Mouse (Mus musculus): ENCODE measurements at regions not wholly inside any gene's neighbourhood (a gene's known extent, or its start where the extent isn't known, plus 50 kb on each side); places are given as distances from the start of the nearest gene placed in this dataset.

DNA sequence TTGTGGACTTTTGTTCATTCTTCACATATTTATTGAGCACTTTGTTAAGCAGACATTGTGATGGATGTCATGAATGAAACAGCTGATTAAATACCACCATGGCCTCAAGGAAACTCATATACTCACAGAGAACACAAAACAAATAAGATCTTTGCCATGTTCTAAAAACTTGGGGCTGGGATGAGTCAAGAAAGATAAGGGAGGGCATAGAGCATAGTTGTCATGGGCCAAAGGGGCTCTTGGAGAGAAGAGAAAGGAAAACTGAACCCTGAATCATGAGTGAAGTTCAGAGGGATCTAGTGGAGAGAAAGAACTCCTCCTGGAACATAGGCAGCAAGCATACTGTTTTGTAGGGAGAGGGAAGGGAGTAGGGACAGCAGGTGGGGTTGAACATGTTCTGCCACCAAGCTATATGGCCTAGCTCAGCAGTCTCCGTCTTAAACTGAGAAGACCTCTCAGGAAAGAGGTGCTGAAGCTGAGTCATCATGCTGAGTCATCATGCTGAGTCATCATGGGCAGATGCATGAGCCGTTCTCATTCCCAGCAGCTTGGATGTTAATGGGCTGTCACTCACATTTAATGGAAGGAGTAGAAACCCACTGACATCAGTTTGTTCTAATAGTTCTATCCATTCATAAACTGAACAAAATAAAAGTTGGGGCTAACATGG is 69.6 kb downstream of the Cetn3 start:
- DNase-seq (ENCODE audit: low read depth), result peak; percentile 64

DNA sequence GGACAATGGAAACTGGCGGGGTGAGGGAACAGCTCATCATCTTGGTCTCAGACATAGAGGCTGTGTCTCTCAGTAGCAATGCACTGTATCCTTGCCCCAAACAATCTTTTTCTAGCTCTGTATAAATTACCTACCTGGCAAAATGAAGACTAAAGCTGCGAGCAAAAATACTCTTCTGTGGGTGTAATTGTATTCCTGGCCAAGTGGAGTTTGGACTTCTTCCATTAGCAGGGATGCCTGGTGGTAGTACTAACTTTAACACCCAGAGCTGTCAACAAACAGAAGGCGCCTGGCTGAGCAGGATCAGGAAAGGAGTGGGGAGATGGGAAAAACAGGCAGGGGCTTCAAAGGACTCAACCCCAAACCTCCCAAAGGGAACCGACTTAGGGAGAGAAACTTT is 73.2 kb downstream of the Cetn3 start:
- DNase-seq (ENCODE audit: low read depth), result no peak

DNA sequence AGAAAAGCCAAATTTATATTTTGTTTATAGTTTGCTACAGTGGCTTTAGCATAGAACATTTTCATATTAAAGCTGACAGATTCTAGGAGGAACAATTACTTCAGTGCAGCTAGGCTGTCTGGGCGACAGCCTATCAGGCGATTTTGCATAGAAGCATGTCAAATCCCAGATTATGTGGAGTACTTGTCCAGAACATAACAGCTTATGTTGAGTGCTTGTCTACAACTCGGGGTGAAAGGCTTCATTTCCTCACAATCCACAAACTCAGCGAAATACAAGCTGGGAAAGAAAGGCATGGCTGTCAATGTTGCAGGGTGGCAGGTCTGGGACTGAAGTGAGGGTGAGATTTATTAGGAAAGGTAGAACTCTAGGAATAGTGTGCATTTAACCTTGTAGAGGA is 77.8 kb downstream of the Cetn3 start:
- no peak for DNase-seq (ENCODE audit: low read depth)

DNA sequence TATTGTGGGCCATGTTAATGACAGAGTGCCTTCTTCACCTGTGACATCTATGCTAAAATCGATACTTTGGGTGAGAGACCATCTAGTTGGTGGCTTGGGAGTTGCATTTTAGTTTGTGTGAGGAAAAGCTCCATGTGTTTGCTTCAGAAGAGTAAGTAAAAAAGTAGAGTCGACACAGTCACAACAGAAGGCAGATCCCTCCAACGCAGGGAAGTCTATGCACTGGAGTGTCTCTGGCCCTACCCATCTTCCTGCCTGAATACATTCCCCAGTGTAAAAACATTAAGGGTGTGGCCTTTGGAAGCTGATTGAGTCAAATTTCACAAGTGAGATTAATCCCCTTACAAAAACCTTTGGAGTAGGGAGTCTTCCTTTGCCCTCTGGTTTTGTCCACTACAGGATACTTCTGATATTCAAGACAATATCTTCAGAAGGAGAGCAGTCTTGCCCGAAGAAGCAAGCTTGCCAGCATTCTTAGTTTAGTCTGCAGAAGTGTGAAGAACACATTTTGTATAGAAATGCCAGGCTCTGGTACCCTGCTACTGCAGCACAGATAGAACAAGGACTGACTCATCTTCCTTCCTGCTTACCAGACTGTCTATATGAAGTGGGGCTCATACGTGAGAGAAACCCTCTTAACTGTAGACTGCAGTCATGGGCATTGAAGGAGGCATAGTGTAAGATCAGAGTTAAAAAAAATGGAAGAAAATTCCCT is 79.2 kb downstream of the Cetn3 start:
- no peak for DNase-seq (ENCODE audit: low read depth)

DNA sequence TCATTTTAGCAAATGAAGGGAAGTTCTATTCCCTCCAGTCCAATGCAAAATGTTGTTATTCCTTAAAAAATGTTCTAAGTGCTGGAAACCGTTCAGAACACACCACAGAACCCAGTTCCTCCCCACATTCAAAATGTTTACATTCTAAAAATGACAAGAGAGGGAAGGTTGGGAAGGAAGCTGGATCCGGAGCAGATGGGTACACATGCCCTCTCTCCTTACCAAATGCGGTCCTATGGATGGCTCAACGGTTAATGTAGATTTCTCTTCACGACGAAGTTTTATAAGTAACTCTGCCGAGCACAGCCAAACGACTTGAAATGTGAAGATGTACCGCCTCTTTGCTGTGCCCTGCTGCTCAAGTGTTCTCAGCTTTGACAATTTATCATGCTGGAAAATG is 88.3 kb downstream of the Cetn3 start:
- no peak for DNase-seq (ENCODE audit: low read depth)

DNA sequence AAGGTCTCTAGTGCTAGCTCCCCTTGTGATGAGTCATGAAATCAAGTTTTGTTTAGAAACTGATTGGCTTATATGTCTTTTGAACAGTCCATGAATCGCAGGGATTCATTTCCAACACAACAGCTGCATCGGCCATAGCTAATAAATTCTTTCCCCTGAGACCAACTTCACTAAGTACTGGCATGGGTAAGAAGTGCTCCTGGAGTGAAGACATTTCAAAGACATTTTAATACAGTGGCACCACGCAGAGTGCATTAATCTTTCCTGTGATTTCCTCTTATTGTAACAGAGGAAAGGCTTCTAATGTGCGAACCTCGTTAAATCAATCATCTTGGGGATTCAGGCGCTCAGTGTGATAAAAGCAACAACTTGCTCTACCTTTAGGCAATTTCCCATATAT is 103.0 kb downstream of the Cetn3 start:
- DNase-seq (ENCODE audit: low read depth), result no peak

DNA sequence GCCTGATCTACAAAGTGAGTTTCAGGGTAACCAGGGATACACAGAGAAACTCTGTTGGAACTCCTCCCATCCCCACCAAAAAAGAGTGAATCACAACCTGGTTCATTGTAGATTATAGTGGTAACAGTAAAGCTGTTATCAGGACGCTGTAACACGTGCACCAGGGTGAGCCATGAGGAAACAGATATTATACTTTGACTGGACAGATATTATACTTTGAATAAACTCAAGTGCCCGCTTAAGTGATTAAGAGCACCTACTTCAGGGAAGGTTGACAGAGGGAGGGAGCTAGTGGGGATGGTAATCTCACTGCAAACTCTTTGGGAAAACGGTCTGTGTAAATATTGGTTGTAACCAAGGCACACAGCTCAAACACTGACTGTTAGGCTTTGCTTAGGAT is 147.4 kb downstream of the Cetn3 start:
- DNase-seq (ENCODE audit: low read depth), result no peak

DNA sequence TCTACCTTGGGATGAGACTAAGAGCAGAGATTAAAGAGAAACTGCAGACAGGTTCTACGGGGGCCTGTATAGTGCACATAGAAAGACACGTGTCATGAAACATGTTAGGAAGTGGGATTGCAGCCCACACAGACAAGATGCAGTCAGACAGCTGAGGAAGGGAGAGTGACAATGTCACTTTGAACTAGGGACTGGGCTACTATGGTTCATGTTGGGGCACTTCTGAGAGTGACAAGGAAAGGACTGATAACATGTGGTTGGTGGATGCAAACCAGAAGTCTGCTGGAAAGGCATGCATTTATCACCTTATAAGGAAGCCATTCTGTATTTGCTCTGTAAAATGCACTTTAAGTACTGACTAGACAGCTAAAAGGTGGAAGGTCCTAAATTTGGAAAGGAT is 148.3 kb downstream of the Cetn3 start:
- no peak for DNase-seq (ENCODE audit: low read depth)

DNA sequence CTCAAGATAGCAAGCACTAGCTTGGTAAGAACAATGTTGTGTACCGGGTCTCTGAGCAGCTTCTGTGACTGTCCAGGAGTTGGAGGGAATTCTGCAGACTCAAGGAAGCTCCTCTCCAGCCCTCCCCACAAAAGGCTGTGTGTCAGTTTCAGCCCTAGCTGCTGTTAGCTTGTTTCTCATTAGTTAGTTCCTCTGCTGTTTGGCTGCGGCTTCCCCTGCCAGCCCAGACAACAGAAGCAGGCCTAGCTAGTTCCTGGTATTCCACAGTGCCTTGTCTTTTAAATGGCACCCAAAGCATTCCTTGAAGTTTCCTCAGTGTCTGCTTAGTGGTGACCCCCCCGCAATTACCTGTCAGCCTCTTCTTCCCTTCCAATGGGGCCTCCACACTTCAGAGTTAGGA is 154.2 kb downstream of the Cetn3 start:
- no peak for DNase-seq (ENCODE audit: low read depth)

DNA sequence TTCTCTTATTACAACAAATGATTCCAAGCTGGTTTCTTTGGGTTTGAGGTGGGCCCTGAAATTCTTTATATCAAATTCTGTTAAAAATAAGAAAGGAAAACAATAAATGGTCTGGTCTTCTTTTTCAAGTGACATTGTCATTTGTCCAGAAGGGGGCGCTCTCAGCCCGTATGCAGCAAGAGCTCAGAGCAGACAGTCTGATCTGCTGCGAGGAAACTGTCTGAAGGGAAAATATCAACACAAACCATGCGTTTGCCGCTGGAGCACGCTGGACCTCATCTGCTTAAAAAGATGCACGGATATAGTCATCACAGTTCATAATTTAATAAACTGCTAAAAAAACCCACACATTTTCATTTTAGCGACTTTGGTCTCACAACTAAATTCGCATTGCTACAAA is 161.2 kb downstream of the Cetn3 start:
- DNase-seq (ENCODE audit: low read depth), result peak; percentile 84

DNA sequence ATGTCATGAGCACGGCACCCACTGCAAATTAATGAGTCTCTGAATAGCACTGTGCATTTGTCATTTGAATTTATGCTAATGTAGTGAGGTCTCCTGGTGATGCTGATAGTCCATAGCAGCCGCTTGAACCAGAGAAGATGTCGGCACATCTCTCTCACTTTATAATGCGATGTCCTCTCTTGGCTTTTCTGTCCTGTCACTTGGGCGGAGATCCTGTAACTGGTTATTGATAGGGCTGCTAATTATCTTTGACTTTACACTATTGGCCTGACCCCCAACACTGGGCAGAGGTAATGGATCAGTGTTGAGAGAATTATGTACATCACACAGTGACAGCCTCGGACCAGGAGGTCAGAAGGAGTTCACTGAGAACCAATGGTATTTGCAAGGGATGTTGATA is 161.6 kb downstream of the Cetn3 start:
- DNase-seq (ENCODE audit: low read depth), result no peak

DNA sequence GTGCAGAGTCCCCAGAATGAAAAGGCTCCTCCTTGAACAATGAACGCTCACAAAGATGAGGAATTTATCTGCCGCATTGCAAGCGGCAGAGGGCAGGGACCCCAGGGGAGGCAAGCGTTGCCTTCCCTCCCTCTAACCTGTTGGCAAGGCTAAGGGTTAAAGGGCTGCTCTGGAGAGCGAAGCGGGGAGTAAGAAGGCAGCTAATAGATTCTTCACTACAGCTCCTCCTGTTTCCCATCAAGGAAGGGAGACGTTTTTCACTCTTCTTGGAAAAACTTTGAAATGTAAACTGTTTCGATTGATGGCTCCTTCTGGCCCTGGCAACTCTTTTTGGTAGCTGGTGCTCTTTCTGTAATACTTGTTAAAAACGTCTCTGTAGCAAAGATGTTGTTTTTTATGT is 162.9 kb downstream of the Cetn3 start:
- no peak for DNase-seq (ENCODE audit: low read depth)

DNA sequence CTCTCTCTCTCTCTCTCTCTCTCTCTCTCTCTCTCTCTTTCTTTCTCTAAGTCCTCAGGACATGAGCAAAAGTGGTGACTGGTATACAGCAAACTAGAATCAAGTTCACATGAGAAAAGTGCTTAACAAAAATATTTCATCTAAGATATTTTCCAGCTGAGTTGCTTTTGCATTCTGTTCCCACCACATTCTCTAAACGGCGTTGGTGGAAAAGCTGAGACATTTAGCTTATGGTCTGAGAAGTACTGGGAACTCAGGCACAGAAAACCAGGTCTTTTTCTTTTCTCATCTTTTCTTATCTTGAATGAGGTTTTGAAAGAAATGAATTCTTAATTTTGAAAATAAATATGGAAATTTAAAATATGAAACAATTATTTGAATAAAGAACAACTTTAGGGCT is 182.6 kb downstream of the Cetn3 start:
- no peak for DNase-seq (ENCODE audit: low read depth)

DNA sequence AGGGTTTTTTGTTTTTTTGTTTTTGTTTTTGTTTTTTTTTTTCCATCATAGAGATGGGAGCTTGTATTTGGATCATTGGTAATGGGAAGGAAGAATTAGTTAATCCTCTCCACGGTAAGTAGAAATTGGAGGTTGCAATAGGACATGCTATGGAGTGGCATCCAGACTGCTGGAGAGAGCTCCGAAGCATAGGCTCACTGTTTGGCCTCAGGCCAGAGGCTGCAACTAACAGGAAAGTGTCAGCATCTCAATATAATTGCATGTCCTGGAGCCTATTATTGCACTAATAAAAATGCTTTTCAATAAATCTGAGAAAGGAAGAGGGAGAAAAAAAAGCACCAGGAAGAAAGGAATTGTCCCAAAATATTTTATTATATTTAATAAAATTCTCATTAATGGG is 193.0 kb downstream of the Cetn3 start:
- DNase-seq (ENCODE audit: low read depth), result no peak

DNA sequence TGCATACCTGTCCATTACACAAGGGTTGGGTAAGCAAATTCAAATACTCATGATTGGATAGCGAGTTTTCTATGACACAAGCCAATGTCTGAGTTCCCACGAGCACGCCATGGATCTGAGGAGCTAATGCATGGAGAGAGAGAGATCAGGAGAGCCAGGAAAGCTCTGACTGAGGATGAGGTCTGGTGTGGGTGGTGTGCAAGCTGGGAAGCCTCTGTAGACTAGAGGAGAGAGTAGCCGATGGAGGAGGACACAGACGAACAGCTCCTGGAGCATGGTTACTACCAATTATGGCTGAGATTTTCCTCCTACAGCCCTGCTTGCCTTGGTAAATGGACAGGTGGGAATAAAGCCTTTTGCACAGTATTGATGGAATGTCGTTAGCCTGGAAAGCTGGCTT is 195.1 kb downstream of the Cetn3 start:
- no peak for DNase-seq (ENCODE audit: low read depth)

DNA sequence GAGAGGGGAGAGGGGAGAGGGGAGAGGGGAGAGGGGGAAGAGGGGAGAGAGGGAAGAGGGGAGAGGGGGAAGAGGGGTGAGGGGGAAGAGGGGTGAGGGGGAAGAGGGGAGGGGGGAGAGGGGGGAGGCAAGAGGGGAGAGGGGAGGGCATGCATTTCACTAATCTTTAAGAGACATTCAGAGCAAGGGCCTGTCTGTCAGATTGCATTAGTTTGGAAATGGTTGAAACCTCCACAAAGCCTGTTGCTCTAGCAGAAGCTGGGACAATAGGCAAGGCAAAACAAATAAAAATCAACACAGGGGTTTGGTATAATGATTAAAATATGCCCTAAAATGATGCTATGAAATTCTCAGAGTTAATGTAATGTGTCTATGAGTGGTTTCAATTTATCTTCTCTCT is 196.4 kb downstream of the Cetn3 start:
- DNase-seq (ENCODE audit: low read depth), result no peak

DNA sequence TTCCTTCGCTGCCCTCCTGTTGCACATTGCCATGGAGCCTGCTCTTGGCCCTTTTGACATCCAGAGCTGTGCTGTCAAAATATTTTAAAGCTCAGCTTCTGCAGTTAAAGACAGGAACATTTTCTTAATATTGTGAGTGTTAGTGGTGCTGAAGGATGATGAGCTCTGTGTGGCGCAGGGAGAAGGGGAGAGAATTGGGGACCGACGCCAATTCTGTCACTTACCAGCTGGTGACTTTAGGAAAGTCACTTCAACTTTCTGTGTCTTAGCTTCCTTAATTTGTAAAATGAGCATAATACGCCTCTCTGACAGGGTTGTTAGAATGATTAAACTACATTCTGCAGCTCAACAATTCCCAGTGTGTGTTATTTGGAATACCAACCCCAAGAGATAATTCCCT is 197.2 kb downstream of the Cetn3 start:
- DNase-seq (ENCODE audit: low read depth), result no peak

DNA sequence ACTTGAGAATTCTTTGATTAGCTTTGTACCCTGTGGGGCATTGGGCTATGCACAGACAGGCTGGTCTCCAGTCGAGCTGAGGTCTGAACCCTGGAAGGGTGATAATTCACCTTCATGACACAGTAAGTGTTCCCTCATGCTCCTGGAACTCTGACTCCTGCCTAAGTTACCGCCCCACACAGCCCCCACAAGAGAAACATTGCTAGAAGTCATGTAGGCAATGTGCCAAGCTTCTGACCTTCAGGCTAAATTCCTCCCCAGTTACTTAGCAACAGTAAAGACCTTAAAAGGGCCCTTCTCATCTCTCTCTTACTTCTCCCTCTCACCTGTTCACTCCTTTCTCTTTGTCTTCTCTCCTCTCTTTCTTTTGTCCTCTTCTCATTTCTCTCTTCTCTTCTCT is 199.6 kb downstream of the Cetn3 start:
- no peak for DNase-seq (ENCODE audit: low read depth)

DNA sequence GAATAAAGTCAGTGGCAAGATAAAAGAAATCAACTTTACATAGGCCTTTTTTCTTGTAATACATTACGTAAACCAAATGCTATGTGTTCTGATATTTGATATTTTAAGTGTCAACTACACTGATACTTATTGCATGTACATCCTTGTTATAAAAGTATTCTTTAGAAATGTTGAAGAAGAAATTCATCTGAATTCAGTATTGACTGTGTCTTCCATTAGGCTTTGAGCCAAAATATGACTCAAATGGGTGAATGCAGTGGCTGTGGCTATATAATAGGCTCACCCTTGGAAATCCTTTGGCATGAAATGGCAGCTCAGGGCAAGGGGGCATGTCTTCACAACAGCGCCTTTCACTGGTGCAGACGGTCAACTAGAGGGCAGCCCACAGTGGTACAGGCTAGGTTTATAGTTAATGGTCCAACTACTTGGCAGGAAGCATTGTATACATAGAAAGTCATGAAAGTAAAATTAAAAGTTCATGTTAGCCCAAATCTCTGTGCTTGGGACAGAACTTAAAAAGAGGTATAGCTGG is 217.9 kb downstream of the Cetn3 start:
- DNase-seq (ENCODE audit: low read depth), result no peak

DNA sequence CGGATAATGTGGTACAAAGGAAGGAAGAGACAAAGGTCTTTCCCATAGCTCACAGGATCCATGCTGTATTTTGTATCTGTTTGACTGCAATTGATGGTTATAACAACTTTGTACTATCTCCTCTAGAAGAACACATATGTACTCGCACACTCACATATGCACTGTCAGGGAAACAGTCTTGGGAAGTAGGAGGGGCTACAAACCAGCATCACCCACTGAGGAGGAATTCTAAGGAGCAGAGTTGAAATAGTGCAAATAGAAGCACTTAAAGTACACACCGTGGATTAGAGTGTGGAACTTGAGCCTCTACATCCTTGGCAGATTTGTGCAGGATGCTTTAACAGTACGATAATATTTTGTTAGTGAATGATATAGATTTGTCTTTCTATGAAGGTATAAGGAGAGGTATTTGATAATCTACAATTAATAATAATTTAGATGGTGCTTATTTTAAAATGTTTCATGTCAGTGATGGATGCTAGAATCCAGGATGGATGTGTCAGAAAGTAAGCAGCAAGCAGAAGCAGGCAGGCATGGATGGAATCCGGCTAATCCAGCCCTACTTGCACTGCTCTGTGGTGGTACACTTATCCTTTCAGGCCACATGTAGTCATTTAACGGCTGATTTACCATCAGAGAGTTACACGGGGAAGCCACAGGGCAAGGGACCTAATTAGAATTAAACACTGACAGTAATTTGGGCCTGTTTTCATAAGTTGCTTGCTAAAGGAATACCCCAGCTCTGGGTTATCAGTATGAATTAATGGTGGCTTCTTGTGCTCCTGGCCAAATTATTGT is 223.3 kb downstream of the Cetn3 start:
- no peak for DNase-seq (ENCODE audit: low read depth)

DNA sequence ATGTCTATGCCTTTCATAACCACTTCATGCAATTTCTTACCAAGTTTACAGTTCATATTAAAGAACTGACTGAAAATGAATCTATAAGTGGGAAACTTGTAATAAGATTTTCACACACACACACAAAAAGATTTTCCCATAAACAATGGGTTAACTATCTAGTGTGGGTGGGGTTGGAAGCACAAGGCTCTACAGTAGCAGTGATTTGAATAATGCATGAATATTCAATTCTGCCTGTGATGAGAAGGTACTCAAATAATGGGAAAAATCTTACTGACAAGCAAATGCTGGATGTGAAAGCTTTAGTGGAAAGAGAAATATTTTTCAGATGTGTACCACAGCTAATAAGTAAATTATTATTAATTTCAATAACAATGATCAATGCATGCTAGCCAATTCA is 224.3 kb downstream of the Cetn3 start:
- DNase-seq (ENCODE audit: low read depth), result no peak

DNA sequence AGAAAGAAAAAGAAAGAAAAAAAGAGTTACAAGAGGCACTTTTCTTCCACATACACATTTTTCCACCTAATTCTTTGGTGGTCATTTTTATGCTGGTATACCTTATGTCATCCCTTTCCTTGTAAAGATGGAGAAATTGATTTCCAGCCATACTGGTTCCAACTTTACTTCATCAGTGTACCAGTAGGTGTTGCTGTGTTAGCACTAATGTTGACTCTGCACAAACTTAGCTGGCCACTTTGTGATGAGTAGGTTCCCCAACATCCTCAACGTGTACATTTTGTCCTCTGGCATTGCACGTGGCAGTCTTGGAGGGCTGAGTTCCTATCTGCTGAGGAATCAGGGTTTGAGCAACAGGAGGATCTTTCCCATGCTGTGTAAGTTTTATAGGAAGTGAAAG is 256.7 kb downstream of the Cetn3 start:
- DNase-seq (ENCODE audit: low read depth), result no peak

DNA sequence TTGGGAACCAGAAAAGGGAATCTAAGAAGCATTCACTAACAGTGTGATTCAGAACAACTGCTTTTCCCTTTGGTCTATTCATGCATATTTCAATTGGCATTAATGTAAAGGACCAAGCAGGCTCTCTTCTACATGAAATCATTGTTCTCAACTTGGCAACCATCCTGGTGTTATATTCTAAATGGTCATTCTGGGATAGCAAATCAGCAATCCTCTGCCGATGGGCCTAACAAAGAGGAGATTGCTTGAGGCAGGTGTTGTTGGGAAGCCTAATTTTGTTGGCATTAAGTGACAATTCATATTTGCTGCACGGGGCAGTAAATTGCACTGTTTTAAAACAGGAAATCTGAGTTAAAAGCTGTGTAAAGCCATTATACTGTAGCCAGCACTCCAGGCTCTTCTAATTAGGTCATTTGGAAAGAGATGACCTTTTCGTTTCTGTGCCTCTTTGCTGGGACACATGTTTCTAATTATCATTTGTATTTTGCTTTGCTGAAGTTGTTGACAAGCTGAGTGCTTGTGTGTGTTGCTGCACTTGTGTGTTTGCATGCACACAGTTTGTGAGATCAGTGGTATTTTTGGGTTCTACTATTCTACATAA is 275.4 kb downstream of the Cetn3 start:
- no peak for DNase-seq (ENCODE audit: low read depth)

All from NIH3T3 (cell line).